Mouse (Mus musculus): ENCODE results near the gene Arap2. TPM values are rescaled to one million over a fixed set of nuclear protein-coding genes. Genes with fewer than 3 reads are reported as not detected.

Gene Arap2
- total RNA-seq, 2 experiments from 2014 or later, result 29.0 to 45.4 TPM

- no peak for ATAC-seq (replicated peaks; ENCODE audit: poor library complexity)
Observed at GRCm38 (mm10) chr5:62640501-62640900, 125.5 kb downstream of the Arap2 start.

- ATAC-seq (replicated peaks; ENCODE audit: poor library complexity), result no peak
Observed at GRCm38 (mm10) chr5:62636341-62636740, 129.6 kb downstream of the Arap2 start.

GRCm38 (mm10) chr5:62628901-62629300, 137.1 kb downstream of the Arap2 start:
- no peak for ATAC-seq (replicated peaks; ENCODE audit: poor library complexity)

- ATAC-seq (replicated peaks; ENCODE audit: poor library complexity), result no peak
Observed at GRCm38 (mm10) chr5:62622848-62623479, 143.0 kb downstream of the Arap2 start.

- ATAC-seq (replicated peaks; ENCODE audit: poor library complexity), result no peak
Observed at GRCm38 (mm10) chr5:62618286-62618685, 147.7 kb downstream of the Arap2 start.

- no peak for ATAC-seq (replicated peaks; ENCODE audit: poor library complexity)
Observed at GRCm38 (mm10) chr5:62611990-62612389, 154.0 kb downstream of the Arap2 start.

- ATAC-seq (replicated peaks; ENCODE audit: poor library complexity), result no peak
Observed at GRCm38 (mm10) chr5:62587348-62587747, 178.6 kb downstream of the Arap2 start.

GRCm38 (mm10) chr5:62582643-62583042, 183.3 kb downstream of the Arap2 start:
- ATAC-seq (replicated peaks; ENCODE audit: poor library complexity), result no peak

GRCm38 (mm10) chr5:62581699-62582098, 184.3 kb downstream of the Arap2 start:
- no peak for ATAC-seq (replicated peaks; ENCODE audit: poor library complexity)

- peak; percentile 96 for ATAC-seq (replicated peaks; ENCODE audit: poor library complexity)
Observed at GRCm38 (mm10) chr5:62574336-62574844, 191.6 kb downstream of the Arap2 start.

Other genes with a start within 250 kb of the Arap2 start
- 0.15 TPM in 1 of 2 replicates, not detected in the other for gene Dthd1, start 47.7 kb upstream of the Arap2 start, total RNA-seq (2015)
- not detected in 2 replicates for gene Dthd1, start 47.7 kb upstream of the Arap2 start, total RNA-seq (2017)

Measured in megakaryocyte progenitor cell, adult 5-6 weeks (primary cell).